Mouse (Mus musculus) CD4-positive, CD25-positive, alpha-beta regulatory T cell, adult 2 months (primary cell): ENCODE data around the gene Rab15.
"Not testable (repeated sequence)": the region's sequence is repeated elsewhere in the genome, so short reads cannot be mapped to it uniquely, and the experiment has no call there.

Source experiments
- DNase-seq: peaks from one replicate; pipeline ENCODE4 v3.0.0-alpha.2; 2012; ENCODE audit warnings: low read depth, low spot score

Gene Rab15

DNA sequence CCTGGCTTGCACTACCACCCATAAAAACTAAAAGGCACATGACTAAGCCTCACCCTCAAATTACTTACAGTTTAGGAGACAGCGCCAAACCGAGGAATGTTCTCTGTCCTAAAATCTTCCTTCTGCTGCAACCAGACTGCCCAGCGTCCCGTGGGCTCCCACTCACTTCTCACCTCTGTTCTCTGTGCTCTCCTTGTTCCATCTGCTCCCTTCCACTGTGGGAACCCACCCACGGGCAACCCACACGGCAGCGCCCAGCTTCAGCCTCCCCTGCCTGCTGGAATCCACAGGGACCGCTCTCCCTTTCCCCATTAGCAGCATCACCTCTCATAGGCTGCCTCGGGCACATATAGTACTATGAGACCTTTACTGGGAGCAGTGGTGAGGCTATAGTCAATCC, 3.8 kb downstream of the Rab15 start:
- no peak for DNase-seq

DNA sequence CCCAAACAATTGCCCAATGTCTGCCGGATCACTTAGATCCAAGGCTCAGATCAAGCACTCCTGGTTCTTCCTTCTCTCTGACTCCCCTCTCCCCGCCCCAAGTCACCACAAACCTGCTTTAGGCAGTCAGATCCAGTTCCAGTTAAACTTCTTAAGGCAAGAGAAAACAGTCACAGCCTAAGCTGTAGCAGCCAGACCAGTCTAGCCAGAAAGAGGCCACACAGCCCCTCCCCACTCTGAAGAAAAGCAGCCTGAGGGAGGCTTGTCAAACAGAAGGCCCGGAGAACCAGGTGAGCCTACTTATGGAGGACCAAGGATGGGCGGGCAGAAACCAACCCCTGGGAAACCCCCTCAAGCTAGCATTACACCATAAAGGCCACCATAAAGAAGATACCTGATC, 4.6 kb downstream of the Rab15 start:
- DNase-seq, result no peak

DNA sequence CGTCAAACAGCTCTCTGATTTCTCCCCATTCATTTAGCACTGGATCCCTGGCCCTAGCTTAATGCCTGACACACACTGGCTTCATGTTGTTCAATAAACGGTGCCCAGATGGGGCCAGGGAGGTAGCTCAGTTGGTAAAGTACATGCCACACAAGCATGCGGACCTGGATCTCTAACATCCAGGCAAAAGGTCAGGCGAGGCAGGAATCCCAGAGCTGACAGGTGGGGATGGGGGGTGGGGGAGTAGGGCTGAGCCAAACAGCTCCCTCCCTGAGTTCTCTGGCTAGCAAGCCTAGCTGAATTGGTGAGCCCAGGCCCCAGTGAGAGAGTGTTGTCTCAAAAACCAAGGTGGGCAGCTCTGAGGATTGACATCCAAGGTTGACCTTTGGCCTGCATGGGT, 5.5 kb downstream of the Rab15 start:
- DNase-seq, result no peak

DNA sequence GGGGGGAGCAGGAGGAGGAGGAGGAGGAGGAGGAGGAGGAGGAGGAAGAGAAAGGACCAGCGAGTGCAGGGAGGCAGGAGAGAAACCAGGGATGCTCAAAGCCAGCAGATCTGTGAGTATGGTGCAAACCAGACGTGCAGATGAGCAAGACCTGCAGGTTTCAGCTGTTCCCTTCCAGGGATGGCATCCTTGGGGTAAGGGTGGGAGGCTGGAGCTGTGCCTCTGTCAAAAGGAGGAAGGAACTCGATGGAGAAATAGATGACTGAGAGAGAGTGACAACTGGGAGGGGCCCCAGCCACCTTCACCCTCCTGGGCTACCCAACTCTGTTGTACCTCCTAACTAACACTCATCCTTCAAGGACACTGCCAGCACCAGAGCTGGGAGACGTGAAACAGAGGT, 6.0 kb downstream of the Rab15 start:
- no peak for DNase-seq

- DNase-seq, result no peak
Measured at GRCm38 (mm10) chr12:76814120-76814519, 8.6 kb downstream of the Rab15 start.

- DNase-seq, result no peak
Measured at GRCm38 (mm10) chr12:76813543-76813942, 9.2 kb downstream of the Rab15 start.

- DNase-seq, result no peak
Measured at GRCm38 (mm10) chr12:76811006-76811405, 11.7 kb downstream of the Rab15 start.

DNA sequence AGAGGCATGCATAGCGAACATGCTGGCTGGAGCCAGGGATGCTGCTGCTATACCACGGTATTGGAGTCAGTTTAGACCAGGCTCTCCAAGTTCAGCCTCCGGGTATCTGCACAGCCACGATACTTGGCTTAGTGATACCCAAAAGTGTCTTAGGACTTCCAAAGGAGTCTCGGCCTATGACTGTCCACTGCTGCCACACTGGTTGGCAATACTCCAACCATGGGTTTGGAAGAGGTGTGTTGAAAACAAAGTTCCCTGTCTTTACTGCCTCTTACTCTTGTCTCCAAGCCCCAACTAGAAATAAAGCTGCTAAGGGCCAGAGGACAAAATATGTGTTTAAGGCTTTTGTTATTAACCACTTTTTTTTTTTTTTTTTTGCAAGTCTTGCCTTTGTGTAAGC, 12.2 kb downstream of the Rab15 start:
- DNase-seq, result no peak

DNA sequence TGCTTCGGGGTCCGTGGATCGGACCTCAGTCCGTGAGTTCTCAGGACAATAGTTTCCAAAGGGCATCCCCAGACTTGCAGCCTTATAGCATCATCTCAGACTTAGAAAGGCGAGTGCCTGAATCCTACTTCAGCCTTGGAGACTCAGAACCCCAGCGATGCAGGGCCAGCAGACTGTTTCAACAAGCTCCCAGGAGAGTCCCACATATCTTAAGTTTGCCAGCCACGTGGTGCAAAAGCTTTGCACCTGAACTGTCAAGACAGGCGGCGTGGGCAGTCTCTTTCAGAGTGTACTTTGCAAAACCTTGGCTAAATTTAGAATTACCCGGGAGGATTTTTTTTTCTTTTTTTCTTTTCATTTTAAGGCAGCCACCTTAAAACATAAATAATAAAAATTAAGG, 14.9 kb downstream of the Rab15 start:
- DNase-seq, result no peak

GRCm38 (mm10) chr12:76805056-76805811, 17.5 kb downstream of the Rab15 start:
- DNase-seq, result no peak

DNA sequence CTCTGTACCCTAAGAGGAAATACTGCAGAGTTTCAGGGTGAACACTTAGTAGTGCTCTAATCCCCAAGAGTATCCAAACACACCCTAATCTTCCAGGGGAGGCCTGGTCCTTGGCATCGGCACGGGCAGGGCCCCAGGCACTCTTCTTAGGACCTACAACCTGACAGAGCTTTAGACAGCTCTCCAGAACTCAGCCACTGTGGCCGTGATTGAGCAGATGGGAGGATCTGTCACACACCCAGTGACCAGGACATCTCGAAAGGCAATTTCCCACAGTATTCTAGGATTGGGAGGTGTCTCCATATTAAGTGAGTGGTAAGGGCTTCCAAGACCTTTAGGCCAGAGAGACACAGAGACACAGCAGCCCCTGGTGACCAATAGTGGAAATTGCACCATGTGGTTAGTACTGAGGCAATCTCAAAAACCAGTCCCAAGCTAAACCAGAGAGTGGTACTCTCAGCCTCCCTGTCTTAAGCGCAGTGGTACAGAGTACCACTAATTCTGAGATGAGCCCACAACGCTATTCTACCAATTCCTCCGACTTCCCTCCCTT, 18.9 kb downstream of the Rab15 start:
- DNase-seq, result peak; percentile 70

DNA sequence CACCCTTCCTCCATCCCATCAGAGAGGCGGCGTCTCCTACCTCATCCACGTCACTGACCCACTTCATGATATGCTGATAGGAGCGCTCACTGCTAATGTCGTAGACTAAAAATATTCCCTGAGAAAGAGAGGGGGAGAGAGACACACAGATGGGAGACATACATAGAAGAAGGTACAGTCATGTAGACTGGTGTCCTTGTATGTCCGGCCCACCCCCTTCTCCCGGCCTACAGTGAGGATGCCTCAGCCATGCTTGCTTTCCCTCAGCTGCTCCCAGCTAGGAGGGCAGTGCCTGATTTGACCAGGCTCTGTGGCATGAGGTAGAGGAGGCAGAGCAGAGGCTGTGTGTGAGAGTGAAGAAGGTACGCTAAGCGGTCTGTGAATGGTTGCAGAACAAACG, 19.7 kb downstream of the Rab15 start:
- DNase-seq, result no peak

DNA sequence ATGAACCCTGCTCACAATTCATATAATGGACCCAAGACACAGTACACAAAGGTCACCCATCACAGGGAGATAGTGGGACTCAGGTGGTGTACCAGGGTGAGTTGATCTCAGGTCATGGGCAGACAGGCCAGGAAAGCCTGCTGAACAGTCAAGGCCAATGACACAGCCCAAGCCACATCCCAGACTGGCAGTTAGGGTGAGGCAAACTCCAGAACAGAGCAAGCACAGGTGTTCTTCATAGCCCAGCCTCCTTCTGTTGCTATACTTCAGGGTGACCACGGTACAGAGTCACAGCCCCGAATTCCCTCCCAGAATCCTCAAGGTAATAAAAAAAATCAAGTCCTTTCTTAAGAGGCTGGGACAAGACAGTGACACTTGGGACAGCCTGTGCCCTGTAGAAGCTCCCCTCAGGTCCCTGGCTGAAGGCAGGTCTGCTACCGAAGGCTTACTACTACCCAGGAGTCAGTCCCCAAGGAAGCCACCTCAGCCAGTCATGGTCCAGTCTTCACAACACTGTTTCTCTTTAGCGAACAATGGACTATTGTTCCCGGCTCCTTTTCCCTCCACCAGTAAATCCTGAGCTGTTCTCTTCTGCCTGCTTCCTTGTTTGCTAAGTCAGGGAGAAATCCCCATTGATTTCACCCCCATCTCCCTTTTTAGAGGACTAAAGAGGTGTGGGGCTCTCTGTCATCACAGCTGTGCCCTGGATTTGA, 24.5 kb downstream of the Rab15 start:
- DNase-seq, result no peak

GRCm38 (mm10) chr12:76796938-76797539, 25.7 kb downstream of the Rab15 start:
- no peak for DNase-seq

DNA sequence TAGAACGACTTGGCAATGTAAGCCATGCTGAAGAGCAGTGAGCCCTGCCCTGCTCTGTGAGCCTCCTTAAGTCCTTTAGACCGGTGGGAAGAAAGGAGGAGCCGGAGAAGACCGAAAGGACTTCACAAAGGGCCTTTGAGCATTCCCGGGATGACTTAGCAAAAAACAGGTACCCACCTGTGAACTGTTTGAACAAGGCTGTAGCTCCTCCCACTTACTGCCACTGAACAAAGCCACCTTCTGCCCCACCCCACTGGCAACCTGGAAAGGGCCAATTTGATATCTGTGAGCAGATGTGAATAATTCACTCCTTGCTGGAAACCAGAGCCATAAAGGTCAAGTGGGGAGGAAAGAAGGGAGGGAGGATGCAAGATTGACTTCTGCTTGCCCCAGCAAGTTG, 27.4 kb downstream of the Rab15 start, which contains the start of gene Gpx2:
Gene Gpx2, minus strand, starts transcription at position 205 of the 400 bp plus-strand sequence.
- DNase-seq, result no peak

DNA sequence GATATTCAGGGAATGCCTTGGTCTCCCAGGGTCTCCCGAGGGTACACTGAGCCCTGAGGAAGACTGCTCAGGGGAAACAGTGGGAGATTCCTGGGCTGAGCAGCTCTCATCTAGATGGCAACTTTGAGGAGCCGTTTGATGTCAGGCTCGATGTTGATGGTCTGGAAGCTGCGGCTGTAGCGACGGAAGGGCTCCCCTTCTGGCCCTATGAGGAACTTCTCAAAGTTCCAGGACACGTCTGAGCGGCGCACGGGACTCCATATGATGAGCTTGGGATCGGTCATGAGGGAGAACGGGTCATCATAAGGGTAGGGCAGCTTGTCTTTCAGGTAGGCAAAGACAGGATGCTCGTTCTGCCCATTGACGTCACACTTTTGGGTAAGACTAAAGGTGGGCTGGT, 30.2 kb downstream of the Rab15 start:
- not testable (repeated sequence) for DNase-seq

GRCm38 (mm10) chr12:76790446-76791084, 32.1 kb downstream of the Rab15 start:
- DNase-seq, result no peak

- DNase-seq, result no peak
Measured at GRCm38 (mm10) chr12:76784056-76784619, 38.6 kb downstream of the Rab15 start.

DNA sequence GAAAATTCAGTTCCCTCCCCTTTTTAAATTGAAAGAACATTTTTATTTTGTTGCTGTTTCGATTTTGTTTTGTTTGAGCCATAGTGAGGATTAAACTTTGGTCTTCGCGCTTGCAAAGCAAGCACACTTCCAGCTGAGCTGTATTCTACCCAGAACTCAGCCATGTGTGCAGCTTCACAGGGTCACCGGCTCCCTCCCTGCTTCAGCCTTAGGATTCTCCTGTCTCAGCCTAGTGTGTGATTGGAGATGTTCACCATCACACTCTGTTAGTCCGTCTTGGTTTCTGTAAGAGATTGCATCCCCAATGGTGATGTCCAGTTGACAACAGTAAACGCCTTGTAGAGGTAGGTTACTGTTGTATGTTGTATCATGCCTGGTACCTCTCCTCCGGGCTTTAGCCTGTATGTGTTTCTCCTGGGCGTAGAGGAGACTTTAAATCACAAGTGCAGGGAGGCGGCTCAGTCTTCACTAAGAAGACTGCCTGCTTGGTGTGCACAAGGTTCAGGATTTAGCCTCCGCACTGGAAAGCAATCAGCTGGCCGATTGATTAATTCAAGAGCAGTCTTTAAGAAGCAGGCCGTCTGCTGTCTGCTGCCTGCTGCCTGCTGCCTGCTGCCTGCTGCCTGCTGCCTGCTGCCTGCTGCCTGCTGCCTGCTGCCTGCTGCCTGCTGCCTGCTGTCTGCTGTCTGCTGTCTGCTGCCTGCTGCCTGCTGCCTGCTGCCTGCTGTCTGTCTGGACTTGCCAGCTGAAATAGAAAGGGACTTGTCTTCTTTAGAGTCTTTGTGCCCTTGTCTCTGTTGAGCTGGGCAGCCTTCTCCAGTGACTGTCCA, 41.9 kb downstream of the Rab15 start:
- no peak for DNase-seq

- no peak for DNase-seq
Measured at GRCm38 (mm10) chr12:76779951-76780350, 42.8 kb downstream of the Rab15 start.
